Mouse (Mus musculus) midbrain, embryonic 12.5 days (tissue): ENCODE data around the gene Ncapg2. TPM values are rescaled to one million over a fixed set of nuclear protein-coding genes. Genes with fewer than 3 reads are reported as not detected.

Experiments used
- ATAC-seq: fragments of 200-750 bp; cut with Nextera tagmentation; 2 replicates; pipeline ENCODE4 v1.8.0; 2017; ENCODE audit warnings: low read depth, moderate TSS enrichment, moderate library complexity; ENCODE audit not compliant: low FRiP score
- H3K27ac ChIP-seq: fragments of 300-500 bp; sonication (generic); replicated peaks from 2 replicates; pipeline ENCODE4 v1.5.1; 2016; ENCODE audit warnings: mild to moderate bottlenecking
- H3K27me3 ChIP-seq: fragments of 300-500 bp; sonication (generic); 2 replicates; pipeline ENCODE4 v1.6.1; 2016; ENCODE audit warnings: mild to moderate bottlenecking
- H3K36me3 ChIP-seq: fragments of 300-500 bp; sonication (generic); 2 replicates; pipeline ENCODE4 v1.6.1; 2016
- H3K4me1 ChIP-seq: fragments of 300-500 bp; sonication (generic); 2 replicates; pipeline ENCODE4 v1.6.1; 2016
- H3K4me2 ChIP-seq: fragments of 300-500 bp; sonication (generic); replicated peaks from 2 replicates; pipeline ENCODE4 v1.6.1; 2016; ENCODE audit warnings: mild to moderate bottlenecking, moderate library complexity
- H3K4me3 ChIP-seq: fragments of 300-500 bp; sonication (generic); 2 replicates; pipeline ENCODE4 v1.5.1; 2016; ENCODE audit warnings: mild to moderate bottlenecking
- H3K9ac ChIP-seq: fragments of 300-500 bp; sonication (generic); replicated peaks from 2 replicates; pipeline ENCODE4 v1.6.1; 2016; ENCODE audit warnings: mild to moderate bottlenecking, moderate library complexity
- H3K9me3 ChIP-seq: fragments of 300-500 bp; sonication (generic); 2 replicates; pipeline ENCODE4 v1.6.1; 2016; ENCODE audit warnings: mild to moderate bottlenecking
- WGBS: fragments of 180-500 bp; shearing (Covaris S2); methylation state at CpG from one replicate; pipeline ENCODE4 v1.1.7; 2016; 5-methylcytosine and 5-hydroxymethylcytosine counted together
- polyA plus RNA-seq: library from polyadenylated mRNA; unstranded; fragments of >200 nt; fragmentation: Nextera tagmentation; extraction: Ambion mirVana; gene quantifications from 2 replicates; pipeline ENCODE4 v1.2.1, GENCODE M21; 2016

Ncapg2 gene
- polyA plus RNA-seq, 1 experiment from 2014 or later = 42.9 TPM

DNA sequence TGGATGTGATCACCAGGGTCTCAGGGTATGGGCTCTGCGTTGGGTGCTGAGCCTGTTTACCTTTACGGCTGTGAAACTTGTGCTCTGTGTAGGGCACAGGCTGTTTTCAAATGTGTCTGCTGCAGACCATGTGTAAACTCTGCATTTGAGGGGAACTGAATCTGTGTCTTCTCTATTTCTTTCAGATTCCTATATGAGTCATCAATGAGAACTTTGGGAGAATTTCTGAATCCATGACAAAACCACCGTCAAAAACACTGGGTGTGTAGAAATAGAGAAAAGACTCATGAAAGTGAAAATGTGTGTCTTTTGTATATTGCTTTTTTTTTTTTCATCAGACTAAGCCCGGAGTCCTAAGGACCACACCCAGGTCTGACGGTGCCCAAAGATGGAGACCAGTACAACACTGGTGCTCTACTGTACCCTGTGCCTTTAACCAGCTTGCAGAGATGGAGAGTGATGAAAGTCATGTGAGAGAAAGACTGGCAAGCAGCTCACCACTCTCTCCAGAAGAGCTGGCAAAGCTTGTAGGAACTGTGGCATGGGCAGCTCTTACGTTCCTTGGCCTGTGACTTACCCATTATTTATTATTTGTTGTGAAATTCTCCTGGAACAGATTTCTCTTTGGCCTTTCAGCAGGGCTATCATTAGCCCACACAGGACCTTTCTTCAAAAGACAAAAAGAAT is 55.3 kb downstream of the Ncapg2 start:
- Histone ChIP-seq H3K27ac (no peak overlapping the region), H3K4me2 (no peak overlapping the region), H3K27me3 (no peaks in the 10 kb centered on the region), H3K9me3 (no peaks in the 10 kb centered on the region), H3K4me3 (no peak overlapping the region), H3K9ac (no peak overlapping the region), H3K4me1 (no peaks in the 10 kb centered on the region), H3K36me3 (peaks cover 14% of the 10 kb centered on the region)
- no peak for ATAC-seq
- 96% methylated on average over 6 of the region's 6 CpGs for WGBS

DNA sequence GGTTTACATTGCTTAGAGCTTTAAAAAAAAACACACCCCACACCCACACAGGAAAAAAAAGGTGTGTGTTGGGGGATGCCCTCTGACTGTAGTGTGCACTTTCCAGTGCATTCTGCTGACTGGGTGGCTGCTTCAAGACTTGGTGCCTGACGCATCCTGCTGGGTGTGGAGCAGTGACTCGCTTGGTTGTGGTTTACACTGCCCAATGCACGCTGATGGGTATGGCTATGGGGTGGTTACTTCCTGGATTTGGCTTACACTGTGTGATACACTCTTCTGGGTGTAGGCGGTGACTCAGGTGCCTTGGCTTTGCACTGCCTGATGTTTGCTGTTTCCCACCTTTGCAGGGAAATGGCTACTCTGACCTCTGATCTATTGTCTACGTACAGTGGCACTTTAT is 61.8 kb downstream of the Ncapg2 start:
- Histone ChIP-seq H3K36me3 (0 out of 2 replicates have a peak, but pooled peaks cover 9% of the 10 kb centered on the region), H3K27me3 (no peaks in the 10 kb centered on the region), H3K4me1 (no peaks in the 10 kb centered on the region), H3K4me2 (no peak overlapping the region), H3K9ac (no peak overlapping the region), H3K4me3 (no peak overlapping the region), H3K9me3 (no peaks in the 10 kb centered on the region), H3K27ac (no peak overlapping the region)
- 88% methylated on average over 5 of the region's 5 CpGs for WGBS
- ATAC-seq = no peak

DNA sequence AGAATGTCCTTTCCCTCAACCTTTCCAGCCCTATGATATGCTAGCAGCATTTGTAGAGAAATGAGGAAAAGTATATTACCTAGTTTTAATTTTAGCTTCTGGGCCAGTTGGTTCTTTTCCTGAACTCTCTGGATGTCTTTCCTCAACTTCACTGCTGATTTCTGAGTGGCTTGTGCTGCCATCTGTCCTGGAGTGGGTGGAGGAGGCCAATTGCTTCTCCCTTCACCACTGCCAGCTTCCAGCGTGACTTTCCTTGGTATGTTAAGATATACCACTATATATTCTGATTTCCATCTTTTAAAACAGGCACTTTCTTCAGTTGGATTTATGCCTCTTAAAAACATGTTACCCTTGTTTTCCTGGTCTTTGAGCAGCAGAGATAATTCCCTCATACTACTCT is 63.1 kb downstream of the Ncapg2 start:
- H3K4me1 ChIP-seq = no peaks in the 10 kb centered on the region
- H3K9ac ChIP-seq = no peak overlapping the region
- H3K27ac ChIP-seq = no peak overlapping the region
- H3K27me3 ChIP-seq = no peaks in the 10 kb centered on the region
- 97% methylated on average over 1 of the region's 1 CpGs for WGBS
- no peaks in the 10 kb centered on the region for H3K9me3 ChIP-seq
- H3K4me2 ChIP-seq = no peak overlapping the region
- no peak for ATAC-seq
- H3K4me3 ChIP-seq = no peak overlapping the region
- 0 out of 2 replicates have a peak, but pooled peaks cover 9% of the 10 kb centered on the region for H3K36me3 ChIP-seq

DNA sequence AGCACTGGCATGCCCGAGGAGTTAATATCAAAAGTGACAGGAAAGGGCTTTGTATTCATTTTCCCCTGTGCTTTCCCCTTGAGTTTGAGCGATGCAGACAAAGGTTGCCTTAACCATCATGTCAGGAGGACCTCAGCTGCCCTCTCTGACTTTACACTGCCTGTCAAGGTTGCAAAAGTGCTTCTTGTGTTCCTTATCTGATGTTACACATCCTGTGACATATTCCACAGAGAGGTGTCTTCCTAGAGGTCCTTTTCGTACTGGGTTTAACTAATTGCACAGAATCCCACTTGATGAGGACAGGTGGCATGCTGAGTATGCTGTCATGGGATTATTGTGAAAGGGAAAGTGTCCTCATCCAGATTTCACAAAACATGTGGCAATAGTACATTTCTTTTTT is 63.9 kb downstream of the Ncapg2 start:
- H3K36me3 ChIP-seq = 0 out of 2 replicates have a peak, but pooled peaks cover 9% of the 10 kb centered on the region
- H3K4me3 ChIP-seq = no peak overlapping the region
- no peaks in the 10 kb centered on the region for H3K27me3 ChIP-seq
- H3K9ac ChIP-seq = no peak overlapping the region
- H3K27ac ChIP-seq = no peak overlapping the region
- no peaks in the 10 kb centered on the region for H3K4me1 ChIP-seq
- no peak for ATAC-seq
- WGBS = 84% methylated on average over 3 of the region's 3 CpGs
- H3K9me3 ChIP-seq = no peaks in the 10 kb centered on the region
- no peak overlapping the region for H3K4me2 ChIP-seq

DNA sequence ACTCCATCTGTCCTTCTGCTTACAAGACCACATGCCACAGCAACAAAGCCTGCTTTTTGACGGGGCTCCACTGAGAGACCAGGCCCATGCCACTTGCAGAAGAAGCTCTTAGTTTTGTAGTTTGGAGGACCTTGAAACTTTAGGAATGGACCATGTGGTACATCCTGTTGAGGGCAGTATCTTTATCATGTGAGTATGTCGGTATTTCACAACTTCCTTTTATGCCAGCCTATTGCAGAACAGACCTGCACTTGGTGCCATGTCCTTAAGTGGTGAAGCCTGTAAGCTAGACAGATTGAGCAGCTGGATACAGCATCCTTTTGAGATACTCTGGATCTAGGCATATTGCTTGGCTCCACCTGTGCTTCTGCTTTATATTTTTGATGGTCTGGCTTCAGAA is 68.1 kb downstream of the Ncapg2 start:
- Histone ChIP-seq H3K9ac (no peak overlapping the region), H3K27ac (no peak overlapping the region), H3K4me2 (no peak overlapping the region), H3K4me3 (no peak overlapping the region), H3K36me3 (no peaks in the 10 kb centered on the region), H3K27me3 (no peaks in the 10 kb centered on the region), H3K9me3 (no peaks in the 10 kb centered on the region), H3K4me1 (no peaks in the 10 kb centered on the region)
- no peak for ATAC-seq
- 88% methylated on average over 2 of the region's 2 CpGs for WGBS

DNA sequence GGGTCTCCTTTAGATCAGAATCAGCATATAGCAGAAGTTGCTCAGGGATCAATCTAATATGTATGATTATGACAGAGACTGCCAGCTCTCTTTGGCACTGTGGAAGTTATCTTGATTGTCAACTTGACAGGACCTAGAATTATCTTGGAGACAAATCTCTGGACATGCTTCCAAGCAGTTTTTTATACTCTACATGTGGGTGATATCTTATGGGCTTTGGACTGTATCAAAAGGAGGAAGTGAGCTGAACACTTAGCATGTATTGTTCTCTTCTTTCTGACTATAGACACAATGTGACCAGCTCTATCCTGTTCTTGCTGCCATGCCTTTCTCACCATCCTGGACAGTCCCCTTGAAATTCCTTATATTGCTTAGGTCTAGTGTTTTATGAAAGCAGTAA is 68.6 kb downstream of the Ncapg2 start:
- no peaks in the 10 kb centered on the region for H3K27me3 ChIP-seq
- ATAC-seq = no peak
- no peak overlapping the region for H3K9ac ChIP-seq
- no peak overlapping the region for H3K27ac ChIP-seq
- no peaks in the 10 kb centered on the region for H3K36me3 ChIP-seq
- no peaks in the 10 kb centered on the region for H3K9me3 ChIP-seq
- H3K4me1 ChIP-seq = no peaks in the 10 kb centered on the region
- H3K4me2 ChIP-seq = no peak overlapping the region
- H3K4me3 ChIP-seq = no peak overlapping the region

DNA sequence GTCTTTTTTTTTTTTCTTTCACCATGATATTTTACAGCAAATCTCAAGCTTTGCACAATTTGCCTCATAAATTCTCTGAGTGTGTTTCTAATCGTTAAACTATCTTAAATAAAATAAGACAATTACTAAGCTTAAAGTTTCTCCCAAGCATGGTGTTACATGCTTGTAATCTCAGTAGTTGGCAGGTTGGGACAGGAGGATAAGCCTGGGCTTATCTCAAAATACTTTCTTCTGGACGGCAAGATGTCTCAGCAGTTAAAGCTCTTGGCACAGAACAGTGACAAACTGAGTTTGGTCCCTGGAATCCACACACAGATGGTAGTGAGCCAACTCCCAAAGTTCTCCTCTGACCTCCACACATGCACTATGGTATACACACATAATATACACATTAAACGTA is 69.5 kb downstream of the Ncapg2 start:
- Histone ChIP-seq H3K4me1 (no peaks in the 10 kb centered on the region), H3K9ac (no peak overlapping the region), H3K27me3 (no peaks in the 10 kb centered on the region), H3K27ac (no peak overlapping the region), H3K36me3 (no peaks in the 10 kb centered on the region), H3K9me3 (no peaks in the 10 kb centered on the region), H3K4me3 (no peak overlapping the region), H3K4me2 (no peak overlapping the region)
- 83% methylated on average over 3 of the region's 3 CpGs for WGBS
- ATAC-seq = no peak

DNA sequence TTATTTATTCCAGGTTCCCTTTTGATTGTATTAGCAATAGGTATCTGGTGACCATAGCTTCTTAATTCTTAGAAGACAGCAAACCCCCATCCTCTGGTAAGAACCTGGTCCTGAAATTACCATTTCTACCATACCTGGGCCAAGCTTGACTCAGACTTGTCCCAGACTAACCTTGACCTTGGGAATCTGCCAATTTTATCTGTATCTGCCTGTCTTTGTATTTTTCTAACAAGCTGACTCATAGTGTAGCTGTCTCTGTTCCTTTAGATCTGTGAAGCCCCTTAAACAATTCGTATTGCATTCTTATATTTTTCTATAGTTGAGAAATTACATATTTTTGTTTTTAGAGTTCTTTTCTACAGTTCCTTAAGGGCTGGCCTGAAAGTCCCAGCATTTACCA is 73.6 kb downstream of the Ncapg2 start:
- no peaks in the 10 kb centered on the region for H3K36me3 ChIP-seq
- no peak overlapping the region for H3K9ac ChIP-seq
- no peak for ATAC-seq
- WGBS = 81% methylated on average over 1 of the region's 1 CpGs
- no peaks in the 10 kb centered on the region for H3K9me3 ChIP-seq
- 0 out of 2 replicates have a peak, but pooled peaks cover 6% of the 10 kb centered on the region for H3K27me3 ChIP-seq
- no peak overlapping the region for H3K27ac ChIP-seq
- H3K4me3 ChIP-seq = no peak overlapping the region
- H3K4me1 ChIP-seq = no peaks in the 10 kb centered on the region
- no peak overlapping the region for H3K4me2 ChIP-seq

DNA sequence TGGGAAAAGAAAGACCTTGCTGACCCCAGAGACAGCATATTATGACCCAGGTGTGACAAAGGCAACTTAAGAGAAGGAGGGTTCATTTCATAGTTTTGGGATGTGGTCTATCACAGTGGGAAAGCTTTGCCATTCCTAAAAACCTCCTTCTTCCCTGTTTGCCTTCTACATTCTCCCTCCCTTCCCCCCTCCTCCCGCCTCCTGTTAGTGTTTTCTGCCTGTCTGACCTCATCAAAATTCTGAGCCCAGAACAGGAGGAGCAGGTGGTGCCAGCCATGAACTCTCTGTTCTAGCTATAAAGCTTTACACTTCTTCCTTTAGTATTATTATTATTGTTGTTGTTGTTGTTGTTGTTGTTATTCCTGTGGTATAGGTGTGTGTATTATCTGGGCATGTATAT is 76.7 kb downstream of the Ncapg2 start:
- Histone ChIP-seq H3K27ac (no peak overlapping the region), H3K27me3 (peaks cover 34% of the 10 kb centered on the region), H3K4me1 (peaks cover 5% of the 10 kb centered on the region; the same call in 1 of the 2 replicates), H3K36me3 (no peaks in the 10 kb centered on the region), H3K9me3 (no peaks in the 10 kb centered on the region), H3K9ac (no peak overlapping the region), H3K4me3 (no peak overlapping the region), H3K4me2 (no peak overlapping the region)
- WGBS = 64% methylated on average over 1 of the region's 1 CpGs
- no peak for ATAC-seq

DNA sequence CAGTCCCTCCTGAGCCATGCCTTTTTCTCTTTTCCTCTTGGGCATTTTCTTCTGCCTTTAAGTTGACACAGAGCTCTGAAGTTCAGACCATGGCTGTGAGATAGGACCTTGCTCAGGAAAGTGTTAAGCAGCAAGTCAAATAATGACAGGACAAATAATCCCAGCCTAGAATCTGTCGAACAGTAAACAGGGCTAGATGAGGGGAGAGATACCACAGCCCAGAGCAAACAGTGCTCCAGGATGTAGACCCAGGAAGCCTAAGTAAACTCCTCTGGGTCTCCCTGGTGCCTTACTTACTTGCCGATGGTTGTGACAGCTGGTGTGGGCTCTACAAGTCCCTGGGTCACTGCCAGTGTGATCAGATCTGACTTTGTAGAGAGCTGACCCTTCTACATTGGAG is 78.4 kb downstream of the Ncapg2 start:
- H3K9me3 ChIP-seq = no peaks in the 10 kb centered on the region
- no peak overlapping the region for H3K4me2 ChIP-seq
- 58% methylated on average over 2 of the region's 2 CpGs for WGBS
- no peak overlapping the region for H3K9ac ChIP-seq
- H3K27me3 ChIP-seq = peaks cover 50% of the 10 kb centered on the region
- no peak overlapping the region for H3K4me3 ChIP-seq
- H3K36me3 ChIP-seq = no peaks in the 10 kb centered on the region
- ATAC-seq = no peak
- no peak overlapping the region for H3K27ac ChIP-seq
- peaks cover 5% of the 10 kb centered on the region; the same call in 1 of the 2 replicates for H3K4me1 ChIP-seq

DNA sequence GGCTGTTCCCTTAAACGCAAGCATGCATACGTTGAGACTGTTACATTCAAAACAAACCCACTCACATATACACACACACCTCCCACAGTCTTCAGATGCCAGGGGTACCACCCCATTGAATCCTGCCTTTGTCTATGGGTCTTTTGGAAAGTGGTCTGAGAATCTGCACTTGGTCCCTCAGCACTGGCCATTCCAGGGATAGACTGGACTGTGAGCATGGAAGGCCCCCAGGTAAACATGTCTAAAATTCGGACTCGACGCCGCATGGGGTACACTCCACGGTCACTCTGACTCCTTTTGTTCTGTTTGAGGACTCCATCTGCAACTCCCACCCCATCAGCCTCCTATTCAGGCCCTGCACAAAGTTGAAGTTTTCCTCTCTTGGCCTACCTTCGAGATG is 79.8 kb downstream of the Ncapg2 start:
- Histone ChIP-seq H3K9me3 (no peaks in the 10 kb centered on the region), H3K27me3 (peaks cover 63% of the 10 kb centered on the region), H3K4me3 (peak overlapping the region; percentile 74), H3K4me1 (peaks cover 5% of the 10 kb centered on the region; the same call in 1 of the 2 replicates), H3K27ac (no peak overlapping the region), H3K4me2 (peak overlapping the region; percentile 96), H3K36me3 (no peaks in the 10 kb centered on the region), H3K9ac (no peak overlapping the region)
- 82% methylated on average over 8 of the region's 8 CpGs for WGBS
- no peak; the same call in 1 of the 2 replicates for ATAC-seq

DNA sequence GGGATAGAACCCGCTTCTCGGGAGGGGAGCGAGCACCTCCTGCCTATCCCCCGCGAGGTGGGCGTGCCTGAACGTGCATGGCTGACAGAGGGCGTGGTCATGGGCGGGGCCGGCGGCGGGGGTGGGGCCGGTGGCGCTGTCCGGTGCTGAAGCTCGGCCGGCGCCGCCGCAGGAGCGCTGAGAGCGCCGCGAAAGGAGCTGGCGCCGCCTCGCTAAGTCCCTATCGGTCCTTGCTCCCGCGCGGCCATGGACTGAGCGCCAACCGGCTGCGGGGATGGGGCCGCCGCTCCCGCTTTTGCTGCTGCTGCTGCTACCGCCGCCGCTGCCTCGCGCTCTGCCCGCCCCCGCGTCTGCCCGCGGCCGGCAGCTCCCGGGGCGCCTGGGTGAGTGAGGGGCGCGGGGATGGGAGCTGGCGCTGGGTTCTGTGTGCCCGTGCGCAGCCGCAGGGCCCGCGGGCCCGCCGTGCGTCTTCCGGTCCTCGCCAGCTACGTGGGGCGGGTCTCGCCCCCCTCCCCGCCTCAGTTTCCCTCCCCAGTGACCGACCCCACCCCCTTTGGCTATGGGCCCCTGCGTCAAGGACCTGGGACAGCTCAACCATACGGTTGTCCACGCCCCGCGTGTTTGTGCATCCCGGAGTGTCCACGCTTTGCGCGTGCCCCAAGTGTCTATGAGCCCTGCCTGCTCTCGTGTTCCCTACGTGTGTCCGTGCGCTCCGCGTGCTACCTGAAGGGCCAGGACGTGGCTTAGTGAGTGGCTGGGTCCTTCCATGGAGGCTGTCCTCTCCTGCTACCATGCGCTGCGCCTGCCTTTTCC is 80.6 kb downstream of the Ncapg2 start, which contains the start of gene Ptprn2:
Ptprn2 (plus strand) TSS at position 130 of the 813 bp plus-strand sequence.
- peak; percentile 93 for ATAC-seq
- Histone ChIP-seq H3K4me3 (peak within 1 kb of the TSS; percentile 74), H3K27me3 (peaks cover 62% of the 10 kb centered on the region), H3K9me3 (no peaks in the 10 kb centered on the region), H3K36me3 (no peaks in the 10 kb centered on the region), H3K4me2 (peak within 1 kb of the TSS; percentile 96), H3K27ac (peak within 1 kb of the TSS; percentile 85), H3K9ac (peak within 1 kb of the TSS; percentile 86), H3K4me1 (peaks cover 5% of the 10 kb centered on the region; the same call in 1 of the 2 replicates)
- WGBS = under 1% methylated on average over 68 of the region's 86 CpGs
